Comparison of ENCODE assay signal across 10 mouse cellular contexts in the genomic region with DNA sequence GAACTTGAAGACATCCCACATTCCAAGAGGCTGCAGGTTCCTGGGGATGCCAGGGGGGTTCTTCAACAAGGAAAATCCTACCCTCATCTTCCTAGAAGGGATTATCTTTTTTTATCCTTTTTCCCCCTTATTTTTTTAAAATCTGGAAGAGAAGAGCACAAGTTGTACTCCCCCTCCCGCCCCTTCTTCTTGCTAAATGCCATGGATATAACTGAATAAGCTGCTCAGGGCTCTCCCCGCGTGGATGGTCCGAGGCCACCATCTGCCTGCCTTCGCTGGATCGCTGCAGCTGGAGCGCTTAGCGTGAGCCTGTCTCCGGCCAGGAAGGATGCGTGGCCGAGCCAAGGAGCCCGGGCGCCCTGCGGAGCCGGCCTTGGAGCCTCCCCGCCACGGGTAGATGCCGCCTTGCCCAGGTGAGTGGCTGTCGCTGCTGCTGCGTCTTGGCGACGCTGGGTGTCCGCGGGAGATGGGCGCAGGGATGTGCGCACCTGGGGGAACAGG. TPM values are rescaled to one million over a fixed set of nuclear protein-coding genes. Genes with fewer than 3 reads are reported as not detected.
DNase-seq lines count a peak whose midpoint lies in the region; ATAC-seq and TF ChIP-seq lines count a peak whose summit lies in the region.
"Had no signal": no experiment of that assay in that cellular context is flagged by ENCODE, and none has a peak within 500 bp of the region (broad histone marks: within the 10 kb centered on the region; RNA-seq: fewer than 3 reads in every experiment).

No protein-coding gene starts in this region.

- H3K4me3 ChIP-seq in heart, embryonic 10.5 days, result peak overlapping the region; percentile 61
- peak overlapping the region; percentile 71 for H3K4me3 ChIP-seq in forebrain, postnatal 0 days (ENCODE audit: low read depth, low read length)
- peak overlapping the region; percentile 85 for H3K4me3 ChIP-seq in left cerebral cortex, adult 2 months
- peak overlapping the region; percentile 90 for H3K4me3 ChIP-seq in olfactory bulb, adult 2 months (ENCODE audit: insufficient read depth, low read depth, low read length)
- H3K4me3 ChIP-seq: myocyte had no signal

- peak overlapping the region; percentile 87 for H3K9ac ChIP-seq in forebrain, postnatal 0 days

- peaks cover 12% of the 10 kb centered on the region for H3K4me1 ChIP-seq in heart, embryonic 10.5 days
- H3K4me1 ChIP-seq in forebrain, postnatal 0 days (ENCODE audit: insufficient read depth), result 0 out of 2 replicates have a peak, but pooled peaks cover 8% of the 10 kb centered on the region
- H3K4me1 ChIP-seq in olfactory bulb, adult 2 months (ENCODE audit: control insufficient read depth, insufficient read depth, low read length), result peaks cover 19% of the 10 kb centered on the region

- intact Hi-C loops in left cerebral cortex, adult 2 months (cut with DNase I), result loop anchor here (2.0 to 5.0 kb wide), 7 partner anchors 100 to 468 kb away; no protein-coding TSS in a partner anchor

- DNase-seq in heart, embryonic 10.5 days (ENCODE audit: low spot score), result no peak
- DNase-seq in heart, adult 8-10 months (ENCODE audit: low spot score), result no peak
- peak; percentile 40 for DNase-seq in ZHBTc4 (ENCODE audit: low read depth, low spot score)
- DNase-seq in forebrain, postnatal 0 days, result no peak
- peak in 1 of 2 experiments; percentile 46 for DNase-seq in left cerebral cortex, adult 2 months (ENCODE audit: extremely low spot score in 1 of 2, low spot score in 2 of 2)
- no peak for DNase-seq in urinary bladder, postnatal 25 days (ENCODE audit: low spot score)
- no peak for DNase-seq in adrenal gland, adult 8-10 months

- H3K27ac ChIP-seq in heart, embryonic 10.5 days, result no peak overlapping the region
- peak overlapping the region; percentile 89 for H3K27ac ChIP-seq in forebrain, postnatal 0 days (ENCODE audit: low read depth, low read length)
- peak overlapping the region; percentile 80 for H3K27ac ChIP-seq in left cerebral cortex, adult 2 months
- H3K27ac ChIP-seq in olfactory bulb, adult 2 months (ENCODE audit: insufficient read depth, low read depth, low read length), result peak overlapping the region; percentile 86

- peaks cover 87% of the 10 kb centered on the region for H3K27me3 ChIP-seq in heart, embryonic 10.5 days (ENCODE audit: insufficient read depth, poor library complexity, severe bottlenecking)
- no peaks in the 10 kb centered on the region for H3K27me3 ChIP-seq in forebrain, postnatal 0 days (ENCODE audit: insufficient read depth, low read length)

- 1% methylated on average over 26 of the region's 26 CpGs for whole genome bisulfite sequencing in heart, embryonic 10.5 days
- 3% methylated on average over 26 of the region's 26 CpGs for WGBS in forebrain, postnatal 0 days
- under 1% methylated on average over 26 of the region's 26 CpGs for WGBS in olfactory bulb, adult 2 months

- TF ChIP-seq CTCF in forebrain, postnatal 0 days (IDR thresholded peaks at IDR 0.05; ENCODE audit: low read depth), result no peak
- no peak for TF ChIP-seq CTCF in left cerebral cortex, adult 2 months (IDR thresholded peaks at IDR 0.05)
- TF ChIP-seq CTCF in olfactory bulb, adult 2 months (IDR thresholded peaks at IDR 0.05; ENCODE audit: insufficient read depth, low read depth, low read length), result no peak

- peak overlapping the region; percentile 70 for H3K4me2 ChIP-seq in forebrain, postnatal 0 days (ENCODE audit: low read depth)

- no peak for TF ChIP-seq POLR2A in olfactory bulb, adult 2 months (IDR thresholded peaks at IDR 0.05; ENCODE audit: insufficient read depth, low read depth, low read length)

- H3K9me3 ChIP-seq in heart, embryonic 10.5 days, result no peaks in the 10 kb centered on the region
- H3K9me3 ChIP-seq in forebrain, postnatal 0 days (ENCODE audit: low read length), result no peaks in the 10 kb centered on the region

- ATAC-seq in forebrain, postnatal 0 days, result no peak

- no peaks in the 10 kb centered on the region for H3K36me3 ChIP-seq in heart, embryonic 10.5 days
- H3K36me3 ChIP-seq in forebrain, postnatal 0 days (ENCODE audit: insufficient read depth), result no peaks in the 10 kb centered on the region

RNA-seq across cellular contexts. Expression of a gene that starts 0.3 kb away (rescaled TPM):
- polyA plus RNA-seq in heart, embryonic 10.5 days (2016; fragmentation: Nextera tagmentation; extraction: Ambion mirVana), result 0.09 and 0.20 TPM in 2 replicates
- total RNA-seq in heart, adult 8-10 months (2022), result under 1 TPM; 0.09 to 0.38 (median 0.28) TPM
- 28.5 and 28.7 TPM in 2 replicates for total RNA-seq in forebrain, postnatal 0 days (2014; rRNA removed)
- polyA plus RNA-seq in forebrain, postnatal 0 days (2015; fragmentation: Nextera tagmentation; extraction: Ambion mirVana), result 12.5 and 16.5 TPM in 2 replicates
- 10 to 100 TPM; 36.9 to 38.9 TPM for total RNA-seq in left cerebral cortex, adult 2 months (2021)
- polyA plus RNA-seq in olfactory bulb, adult 2 months (2012; ENCODE audit: insufficient read depth, insufficient read length, low replicate concordance, missing spikeins), result not detected in 2 replicates
- under 1 TPM; 0.25 to 0.64 (median 0.46) TPM for total RNA-seq in adrenal gland, adult 8-10 months (2022)
- total RNA-seq: MEL had no signal
- polyA plus RNA-seq: myocyte had no signal

Comparison
In these comparisons a context has a peak if more than half of its experiments do, and no peak if none do; other contexts are left out.
1. RNA of a gene that starts 0.3 kb away (total RNA-seq): 36.9 to 38.9 TPM in left cerebral cortex, adult 2 months and 28.5 to 28.7 TPM in forebrain, postnatal 0 days; 0.25 to 0.64 TPM in adrenal gland, adult 8-10 months and 0.09 to 0.38 TPM in heart, adult 8-10 months; every median in the first group is over 10 times any median in the second.
2. Peak in every context shown above with its lines, with median percentiles within 50 percentile points of each other: H3K4me3 ChIP-seq.